Mouse (Mus musculus): ENCODE results near the gene Tmem175. TPM values are rescaled to one million over a fixed set of nuclear protein-coding genes. Genes with fewer than 3 reads are reported as not detected.
A peak's percentile ranks its signal among the peaks of the same experiment; 100 is the strongest.
"Not testable (repeated sequence)": the region's sequence is repeated elsewhere in the genome, so short reads cannot be mapped to it uniquely, and the experiment has no call there.

Tmem175 gene
- 10 to 100 TPM; 27.3 to 34.7 (median 31.8) TPM for total RNA-seq (2022)

GRCm38 (mm10) chr5:108629634-108630483, at the start of gene Tmem175, which contains the start of gene Gak:
Tmem175 (plus strand) TSS chr5:108629770.
Gak (minus strand) TSS chr5:108629755.
- DNase-seq: peak; percentile 89

DNA sequence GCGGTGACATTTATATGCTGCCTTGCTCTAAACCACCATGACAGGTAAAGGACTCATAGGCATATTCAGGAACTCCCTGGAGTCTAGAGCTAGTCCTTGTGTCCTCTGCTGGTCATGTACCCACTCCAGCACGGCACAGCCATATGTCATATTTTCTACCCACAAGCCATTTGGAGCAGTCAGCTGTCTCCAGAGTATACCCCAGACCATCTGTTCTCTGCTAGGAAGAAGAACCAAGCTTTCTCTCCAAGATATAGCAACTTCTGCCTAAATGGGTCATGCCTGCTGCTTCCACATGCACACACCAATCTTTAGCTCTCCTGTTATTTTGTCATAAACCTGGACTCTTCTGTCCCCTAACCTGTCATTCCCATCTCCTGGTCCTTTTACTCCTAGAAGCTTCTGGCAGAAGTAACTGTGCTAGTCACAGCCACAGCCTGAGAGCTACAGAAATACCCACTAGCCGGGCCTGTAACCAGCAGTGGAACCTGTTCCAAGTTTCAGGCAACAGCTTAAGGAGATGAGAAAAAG, 48.1 kb upstream of the Tmem175 start:
- no peak for DNase-seq

DNA sequence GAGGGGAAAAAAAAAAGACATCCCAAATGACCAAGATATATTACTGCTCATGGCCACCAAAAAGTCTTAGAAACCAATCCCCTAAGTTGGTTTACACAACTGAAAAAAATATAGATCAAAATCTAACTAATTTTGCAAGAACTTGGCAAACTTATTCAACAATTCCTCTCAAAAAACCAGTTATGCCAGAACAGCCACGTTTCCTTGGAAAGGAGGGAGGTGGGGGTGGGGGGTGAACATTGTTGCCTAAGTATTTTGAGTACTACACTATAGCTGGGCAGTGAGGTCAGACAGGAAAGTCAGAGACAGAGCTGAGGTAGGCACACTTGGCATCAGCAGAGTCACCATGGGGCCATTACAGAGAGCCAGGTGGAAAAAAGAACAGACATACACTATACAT, 29.6 kb upstream of the Tmem175 start:
- no peak for DNase-seq

DNA sequence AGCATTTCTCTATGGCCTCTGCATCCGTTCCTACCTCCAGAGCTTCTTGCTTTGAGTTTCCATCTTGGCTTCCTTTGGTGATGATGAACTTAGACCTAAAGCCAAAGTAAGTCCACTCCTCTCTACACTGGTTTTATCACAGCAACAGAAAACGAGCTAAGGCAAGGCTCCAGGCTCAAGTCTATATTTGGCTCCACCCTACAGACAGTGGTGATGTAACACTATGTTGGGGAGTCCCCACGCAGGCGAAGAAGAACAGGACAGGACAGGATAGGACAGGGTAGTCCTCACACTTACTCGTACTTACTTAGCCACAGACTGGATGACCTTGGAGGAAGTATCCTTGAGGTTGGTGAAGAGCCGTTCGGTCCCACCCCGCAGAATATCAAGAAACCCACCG, 27.0 kb upstream of the Tmem175 start:
- no peak for DNase-seq

DNA sequence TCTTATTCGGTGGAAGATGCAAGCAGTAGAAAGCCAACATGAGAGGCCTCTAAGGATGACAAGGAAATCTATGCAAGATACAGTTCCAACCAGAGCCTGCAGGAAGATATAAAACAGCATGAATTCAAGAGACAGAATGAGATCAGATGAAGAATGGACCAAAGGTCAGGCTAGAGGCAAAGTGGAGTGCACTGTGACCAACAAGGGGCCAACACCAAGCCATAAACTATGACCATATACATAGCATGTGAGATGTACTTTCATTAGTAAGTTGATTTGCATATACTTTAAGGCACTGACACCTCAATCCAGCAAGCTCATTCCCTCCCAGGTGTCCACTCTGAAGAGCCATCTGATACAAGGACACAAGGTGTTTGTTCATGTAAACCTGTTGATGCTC, 19.1 kb upstream of the Tmem175 start:
- no peak for DNase-seq

DNA sequence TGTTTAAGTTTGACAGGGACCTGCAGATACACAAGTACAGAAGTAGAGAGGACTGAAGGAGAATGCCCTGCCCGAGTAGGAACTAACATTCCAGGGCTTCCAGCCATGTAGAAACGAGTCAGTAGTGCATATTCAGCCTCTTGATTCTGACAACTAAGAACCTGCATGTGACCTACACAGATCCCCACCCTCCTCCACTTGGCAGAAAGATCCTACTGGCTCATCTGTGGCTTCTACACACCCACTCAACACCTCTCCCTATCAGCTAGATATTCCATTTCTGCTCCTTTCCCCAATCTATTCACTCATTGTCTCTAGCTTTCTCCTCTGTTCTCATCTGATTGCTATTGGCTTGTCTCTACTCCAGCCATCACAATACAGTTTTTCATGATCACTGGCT, 7.7 kb upstream of the Tmem175 start:
- DNase-seq: no peak

DNA sequence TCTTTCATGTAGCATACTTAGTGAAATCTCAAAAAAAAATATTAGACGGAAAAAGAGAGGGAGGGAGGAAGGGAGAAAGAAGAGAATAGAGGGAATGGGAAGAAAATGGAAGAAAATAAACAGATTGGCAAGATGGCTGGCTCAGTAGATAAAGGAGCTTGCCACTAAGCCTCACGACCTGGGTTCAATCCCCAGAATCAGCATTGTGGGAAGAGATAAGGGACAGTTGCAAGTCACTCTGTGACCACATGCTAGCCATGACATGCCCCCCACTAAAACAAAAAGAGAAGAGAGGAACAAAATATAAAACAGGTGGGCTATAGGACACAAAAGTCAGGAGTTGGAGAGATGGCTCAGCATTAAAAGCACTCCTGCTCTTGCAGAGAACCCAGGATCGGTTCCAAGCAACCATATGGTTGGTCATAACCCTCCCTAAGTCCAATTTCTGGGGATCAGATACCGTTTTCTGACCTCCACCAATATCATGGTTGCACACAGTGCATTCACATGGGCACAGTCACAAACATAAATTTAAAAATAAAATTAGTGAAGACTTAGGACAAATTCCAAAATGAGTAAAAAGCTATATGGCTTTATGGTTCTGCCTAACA, 3.4 kb upstream of the Tmem175 start:
- no peak for DNase-seq

- DNase-seq: no peak
Measured at GRCm38 (mm10) chr5:108628891-108629633, 508 bp upstream of the Tmem175 start.

GRCm38 (mm10) chr5:108633676-108634075, 4.1 kb downstream of the Tmem175 start:
- no peak for DNase-seq

DNA sequence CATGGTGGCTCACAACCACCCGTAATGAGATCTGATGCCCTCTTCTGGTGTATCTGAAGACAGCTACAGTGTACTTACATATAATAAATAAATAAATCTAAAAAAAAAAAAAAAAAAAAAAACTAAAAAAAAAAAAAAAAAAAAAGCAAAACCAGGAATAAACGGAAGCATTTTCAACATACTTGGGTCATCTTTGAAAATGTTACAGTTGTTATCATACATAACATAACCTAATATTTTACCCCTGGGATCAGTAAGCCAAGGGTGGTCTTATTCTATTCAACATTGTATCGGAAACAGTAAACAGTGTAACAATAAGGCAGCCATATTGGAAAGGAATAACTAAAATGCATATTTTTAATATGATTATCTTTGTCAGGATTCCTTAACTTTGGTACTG, 4.5 kb downstream of the Tmem175 start:
- not testable (repeated sequence) for DNase-seq

DNA sequence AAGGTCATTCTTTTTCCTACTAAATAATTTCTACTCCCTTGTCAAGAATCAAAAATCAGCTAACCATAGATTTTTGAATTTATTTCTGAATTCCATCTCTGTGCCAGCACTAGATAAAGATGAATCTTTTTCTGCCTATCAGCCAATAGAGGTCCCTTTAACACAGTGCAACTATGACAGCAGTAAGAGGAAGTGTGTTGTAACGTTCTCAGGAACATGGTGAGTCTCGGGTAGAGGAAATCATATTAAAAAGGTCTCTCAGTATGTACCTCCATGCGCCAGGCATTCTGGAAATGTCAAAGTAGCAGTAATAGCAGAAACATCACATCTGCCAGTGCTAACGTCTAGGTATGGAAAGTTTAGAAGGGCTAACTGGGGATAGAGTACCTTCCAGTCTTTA, 6.6 kb downstream of the Tmem175 start:
- DNase-seq: no peak

- DNase-seq: no peak
Measured at GRCm38 (mm10) chr5:108643674-108644073, 14.1 kb downstream of the Tmem175 start.

GRCm38 (mm10) chr5:108645651-108646342, 16.2 kb downstream of the Tmem175 start:
- no peak for DNase-seq

- no peak for DNase-seq
Measured at GRCm38 (mm10) chr5:108646343-108646660, 16.7 kb downstream of the Tmem175 start.

- no peak for DNase-seq
Measured at GRCm38 (mm10) chr5:108647311-108647710, 17.7 kb downstream of the Tmem175 start.

DNA sequence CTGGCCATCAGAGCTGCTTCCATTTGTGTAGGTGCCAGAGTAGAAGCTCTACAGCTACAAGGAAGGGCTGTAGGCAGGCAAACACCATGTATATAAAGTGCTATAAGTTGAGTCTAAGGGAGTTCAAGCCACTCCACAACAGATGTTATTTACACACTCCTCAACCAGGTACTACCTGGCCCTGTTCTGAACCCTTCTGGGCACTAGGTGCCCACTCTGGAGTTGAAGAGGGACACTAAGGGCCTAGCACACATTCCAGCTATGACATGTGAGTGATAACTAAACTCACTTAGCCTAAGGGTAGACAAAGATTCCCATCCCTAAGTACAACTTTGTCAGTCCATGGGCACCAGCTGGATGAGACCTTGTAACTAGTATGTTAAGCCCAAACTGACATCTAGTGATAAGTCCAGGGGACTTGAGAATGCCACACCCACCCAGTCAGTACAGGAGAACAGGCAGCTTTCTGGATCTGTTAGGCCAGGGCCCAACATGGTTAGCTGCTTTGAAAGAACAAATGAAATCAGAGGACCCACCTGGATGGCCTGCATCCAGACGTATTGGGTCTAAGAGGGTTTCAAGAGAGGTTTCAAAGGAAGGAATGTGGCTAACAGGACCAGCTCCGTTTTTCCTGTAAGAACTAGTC, 18.4 kb downstream of the Tmem175 start:
- no peak for DNase-seq

DNA sequence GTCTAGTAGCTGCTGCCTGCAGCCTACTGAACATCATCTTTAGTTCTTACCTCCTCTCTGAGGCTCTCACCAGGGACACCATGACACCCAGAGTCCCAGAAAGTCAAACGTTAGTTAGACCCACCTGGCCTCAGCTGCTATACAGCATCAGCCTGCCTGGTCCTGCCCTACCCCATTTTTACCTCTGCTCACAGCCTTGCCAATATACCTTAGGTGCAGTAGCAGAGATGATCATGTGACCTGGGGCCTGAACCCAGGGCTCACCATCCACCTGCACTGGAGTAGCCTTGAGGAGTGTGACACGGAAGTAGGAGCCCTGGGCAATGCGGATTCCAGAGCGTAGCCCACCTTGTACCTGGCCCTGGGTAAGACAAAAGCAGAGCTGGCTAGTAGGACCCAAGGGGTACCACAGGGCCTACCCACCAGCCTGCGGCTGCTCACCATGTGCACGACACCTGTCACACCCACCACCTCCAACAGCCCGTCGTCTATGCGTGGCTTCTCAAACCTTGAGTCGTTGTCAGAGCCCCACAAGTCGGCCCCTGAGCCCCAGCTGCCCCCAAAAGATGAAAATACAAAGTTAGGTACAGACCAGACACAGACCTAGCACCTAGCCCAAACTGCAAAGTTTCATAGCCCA, 19.5 kb downstream of the Tmem175 start:
- DNase-seq: no peak

DNA sequence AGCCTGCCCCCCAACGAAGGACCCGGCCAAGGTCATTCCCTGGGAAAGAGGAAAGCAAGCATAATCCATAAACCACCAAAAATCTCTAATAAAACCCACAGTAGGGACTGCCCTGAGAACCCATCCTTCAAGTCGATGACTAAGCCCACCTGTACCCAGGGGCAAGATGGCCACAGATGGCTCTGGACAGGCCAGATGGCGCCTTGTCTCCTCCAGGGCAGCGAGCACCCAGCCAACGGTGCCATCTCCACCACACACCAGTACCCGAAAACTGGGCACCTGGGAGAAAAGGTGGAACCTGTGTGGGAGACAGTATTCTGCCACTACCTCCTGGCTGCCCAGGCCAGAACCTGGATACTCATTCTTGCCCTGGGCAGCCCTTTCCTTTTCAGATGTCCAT, 20.8 kb downstream of the Tmem175 start:
- no peak for DNase-seq

- no peak for DNase-seq
Measured at GRCm38 (mm10) chr5:108651136-108651720, 21.7 kb downstream of the Tmem175 start.

DNA sequence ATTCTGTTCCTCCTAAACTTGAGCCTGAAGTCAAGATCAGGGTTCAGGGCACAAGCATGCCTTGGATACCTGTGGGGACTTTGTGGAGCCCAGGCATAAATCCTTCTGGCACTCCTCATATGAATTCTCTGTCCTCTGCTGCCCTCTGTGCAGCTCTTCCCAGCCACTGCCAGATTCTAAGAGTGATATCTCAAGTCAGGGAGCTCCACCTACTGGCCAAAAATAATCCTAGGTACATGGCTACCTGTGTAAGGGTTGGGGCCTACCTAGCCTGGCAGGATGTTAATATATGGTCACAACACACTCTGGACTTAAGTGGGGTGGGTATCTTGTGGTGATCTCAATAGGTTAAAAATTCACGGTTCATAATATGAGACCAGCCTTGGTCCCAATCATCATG, 22.3 kb downstream of the Tmem175 start:
- no peak for DNase-seq

- DNase-seq: no peak
Measured at GRCm38 (mm10) chr5:108653341-108653740, 23.8 kb downstream of the Tmem175 start.

Measured in adrenal gland, adult 8-10 months (tissue).